10 mouse cellular contexts compared by ENCODE assay signal in the genomic region with DNA sequence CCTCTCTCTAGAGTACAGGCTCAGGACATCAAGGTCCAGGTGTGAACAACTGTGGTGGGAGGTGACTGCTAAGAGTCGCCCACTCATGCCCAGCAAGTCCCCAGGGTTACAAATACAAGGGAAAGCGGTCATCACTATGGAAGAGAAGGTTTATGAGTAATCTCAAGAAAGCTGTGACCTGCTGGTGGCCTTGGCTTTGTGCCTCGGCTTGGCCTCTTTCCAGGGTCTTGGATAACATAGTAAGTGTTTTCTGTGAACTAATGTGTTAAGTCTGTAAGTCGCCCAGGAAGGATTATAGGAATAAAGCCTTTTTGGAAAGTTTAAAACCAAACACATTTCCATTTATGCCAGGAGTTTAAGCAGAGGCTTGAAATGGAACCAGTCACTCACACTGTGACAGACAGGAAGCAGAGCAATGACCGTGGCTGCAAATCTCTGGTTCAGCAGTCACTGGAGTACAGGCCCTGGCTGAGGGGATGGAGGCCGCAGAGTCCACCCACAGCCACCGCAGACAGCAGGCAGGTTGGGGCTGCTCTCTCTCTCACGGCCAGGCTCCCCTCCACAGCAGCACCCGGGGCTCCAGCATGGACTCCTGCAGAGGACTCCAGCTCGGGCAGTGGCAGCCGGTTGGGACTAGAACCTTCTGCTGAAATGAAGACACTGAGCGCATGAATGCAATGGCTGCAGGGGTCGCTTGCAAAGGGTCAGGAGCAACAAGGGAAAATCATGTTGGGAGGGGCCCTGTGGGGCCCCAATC. TPM values are rescaled to one million over a fixed set of nuclear protein-coding genes. Genes with fewer than 3 reads are reported as not detected.
DNase-seq lines count a peak whose midpoint lies in the region; ATAC-seq lines count a peak whose summit lies in the region.
"Had no signal": no experiment of that assay in that cellular context is flagged by ENCODE, and none has a peak within 500 bp of the region (broad histone marks: within the 10 kb centered on the region; RNA-seq: fewer than 3 reads in every experiment).

No protein-coding gene starts in this region.

- H3K4me1 ChIP-seq in limb, embryonic 13.5 days: no peaks in the 10 kb centered on the region
- H3K4me1 ChIP-seq in limb, embryonic 10.5 days: no peaks in the 10 kb centered on the region
- H3K4me1 ChIP-seq: embryonic facial prominence, embryonic 15.5 days; neural tube, embryonic 12.5 days had no signal

- H3K27me3 ChIP-seq in limb, embryonic 13.5 days: peaks cover 11% of the 10 kb centered on the region
- peaks cover 11% of the 10 kb centered on the region for H3K27me3 ChIP-seq in limb, embryonic 10.5 days (ENCODE audit: low read depth, poor library complexity, severe bottlenecking)
- H3K27me3 ChIP-seq: neural tube, embryonic 12.5 days had no signal

- H3K9ac ChIP-seq in limb, embryonic 13.5 days: 0 out of 2 replicates have a peak overlapping the region, but pooled peaks have one; percentile 13
- H3K9ac ChIP-seq: embryonic facial prominence, embryonic 15.5 days; limb, embryonic 15.5 days; neural tube, embryonic 12.5 days had no signal

- intact Hi-C loops in heart, postnatal 14 days (cut with DNase I): no loop called here

- WGBS in limb, embryonic 13.5 days: 80% methylated on average over 13 of the region's 13 CpGs
- 86% methylated on average over 13 of the region's 13 CpGs for WGBS in limb, embryonic 10.5 days

- no peak for DNase-seq in limb, embryonic 10.5 days (ENCODE audit: low spot score)
- peak; percentile 89 for DNase-seq in adrenal gland, postnatal 14 days
- peak; percentile 31 to 63 for DNase-seq in heart, postnatal 14 days
- peak; percentile 45 for DNase-seq in lung, postnatal 14 days
- no peak for DNase-seq in thymus, postnatal 25 days
- DNase-seq in urinary bladder, adult 18-20 months (ENCODE audit: low spot score in 2 of 2): no peak

- no peaks in the 10 kb centered on the region for H3K9me3 ChIP-seq in limb, embryonic 13.5 days
- no peaks in the 10 kb centered on the region for H3K9me3 ChIP-seq in limb, embryonic 10.5 days (replicated peaks)
- H3K9me3 ChIP-seq: embryonic facial prominence, embryonic 15.5 days; limb, embryonic 15.5 days; neural tube, embryonic 12.5 days had no signal

- no peak overlapping the region for H3K4me3 ChIP-seq in limb, embryonic 13.5 days
- H3K4me3 ChIP-seq in limb, embryonic 10.5 days: no peak overlapping the region
- H3K4me3 ChIP-seq: embryonic facial prominence, embryonic 15.5 days; limb, embryonic 15.5 days; neural tube, embryonic 12.5 days had no signal

- ATAC-seq in limb, embryonic 13.5 days (ENCODE audit: low FRiP score, low read depth): no peak

- peaks cover 76% of the 10 kb centered on the region for H3K36me3 ChIP-seq in limb, embryonic 13.5 days
- H3K36me3 ChIP-seq in limb, embryonic 10.5 days: peaks cover 63% of the 10 kb centered on the region

- 0 out of 2 replicates have a peak overlapping the region, but pooled peaks have one; percentile 17 for H3K27ac ChIP-seq in limb, embryonic 13.5 days
- no peak overlapping the region for H3K27ac ChIP-seq in limb, embryonic 10.5 days
- H3K27ac ChIP-seq: embryonic facial prominence, embryonic 15.5 days; limb, embryonic 15.5 days; neural tube, embryonic 12.5 days had no signal

- H3K4me2 ChIP-seq in limb, embryonic 13.5 days (replicated peaks): no peak overlapping the region
- H3K4me2 ChIP-seq: embryonic facial prominence, embryonic 15.5 days; limb, embryonic 15.5 days; neural tube, embryonic 12.5 days had no signal

RNA-seq across cellular contexts. Expression of a gene that starts 7.5 kb away (rescaled TPM):
- polyA plus RNA-seq in limb, embryonic 13.5 days (2015; fragmentation: Nextera tagmentation; extraction: Ambion mirVana): not detected in 2 replicates
- not detected in 2 replicates for polyA plus RNA-seq in limb, embryonic 10.5 days (2016; fragmentation: Nextera tagmentation; extraction: Ambion mirVana)
- total RNA-seq in adrenal gland, postnatal 14 days (2021): 1.5 TPM in 1 of 2 replicates, not detected in the other
- total RNA-seq in heart, postnatal 14 days (2021): 1 to 10 TPM in 1 of 2 experiments, not detected in 1; 1.0 TPM
- polyA plus RNA-seq: limb, embryonic 15.5 days; neural tube, embryonic 12.5 days had no signal

RNA-seq across cellular contexts. Expression of a gene that starts 7.6 kb away (rescaled TPM):
- 24.3 and 27.4 TPM in 2 replicates for polyA plus RNA-seq in limb, embryonic 13.5 days (2015; fragmentation: Nextera tagmentation; extraction: Ambion mirVana)
- 2.2 and 3.0 TPM in 2 replicates for polyA plus RNA-seq in limb, embryonic 10.5 days (2016; fragmentation: Nextera tagmentation; extraction: Ambion mirVana)
- total RNA-seq in adrenal gland, postnatal 14 days (2021): 185 and 345 TPM in 2 replicates
- 1,000 to 10,000 TPM; 5,520 to 6,453 TPM for total RNA-seq in heart, postnatal 14 days (2021)

RNA-seq across cellular contexts. Expression of a gene that starts 36.9 kb away (rescaled TPM):
- polyA plus RNA-seq in limb, embryonic 13.5 days (2015; fragmentation: Nextera tagmentation; extraction: Ambion mirVana): 223 TPM in 2 replicates
- polyA plus RNA-seq in limb, embryonic 10.5 days (2016; fragmentation: Nextera tagmentation; extraction: Ambion mirVana): 15.2 and 71.5 TPM in 2 replicates
- total RNA-seq in adrenal gland, postnatal 14 days (2021): 0.98 and 2.2 TPM in 2 replicates
- total RNA-seq in heart, postnatal 14 days (2021): 1 to 10 TPM; 3.1 to 3.3 TPM

RNA-seq across cellular contexts. Expression of a gene that starts 43.8 kb away (rescaled TPM):
- 87.1 and 87.4 TPM in 2 replicates for polyA plus RNA-seq in limb, embryonic 13.5 days (2015; fragmentation: Nextera tagmentation; extraction: Ambion mirVana)
- 72.9 and 73.5 TPM in 2 replicates for polyA plus RNA-seq in limb, embryonic 10.5 days (2016; fragmentation: Nextera tagmentation; extraction: Ambion mirVana)
- 34.5 and 39.1 TPM in 2 replicates for total RNA-seq in adrenal gland, postnatal 14 days (2021)
- total RNA-seq in heart, postnatal 14 days (2021): 10 to 100 TPM; 21.4 to 24.9 TPM

RNA-seq across cellular contexts. Expression of a gene that starts 44.0 kb away (rescaled TPM):
- polyA plus RNA-seq in limb, embryonic 13.5 days (2015; fragmentation: Nextera tagmentation; extraction: Ambion mirVana): 167 and 173 TPM in 2 replicates
- polyA plus RNA-seq in limb, embryonic 10.5 days (2016; fragmentation: Nextera tagmentation; extraction: Ambion mirVana): 254 and 257 TPM in 2 replicates
- 30.6 and 38.0 TPM in 2 replicates for total RNA-seq in adrenal gland, postnatal 14 days (2021)
- total RNA-seq in heart, postnatal 14 days (2021): 10 to 100 TPM; 18.5 to 19.6 TPM

Comparison
In these comparisons a context has a peak if more than half of its experiments do, and no peak if none do; other contexts are left out.
1. DNase-seq: peak in adrenal gland, postnatal 14 days (single experiment), heart, postnatal 14 days (2 of 2) and lung, postnatal 14 days (single experiment); none in limb, embryonic 10.5 days (single experiment), thymus, postnatal 25 days (single experiment) and urinary bladder, adult 18-20 months (0 of 2).
2. RNA of a gene that starts 7.6 kb away (total RNA-seq): 5,520 to 6,453 TPM in heart, postnatal 14 days; 185 to 345 TPM in adrenal gland, postnatal 14 days; every median in the first group is over 10 times any median in the second.